Mouse (Mus musculus) ES-Bruce4 (cell line): ENCODE data around the gene Rnf220. TPM values are rescaled to one million over a fixed set of nuclear protein-coding genes. Genes with fewer than 3 reads are reported as not detected.

Source experiments
- H3K27ac ChIP-seq: 2 replicates; pipeline ENCODE4 v1.5.1; 2012; ENCODE audit warnings: low read length, inconsistent platforms; ENCODE audit not compliant: insufficient read depth
- H3K27me3 ChIP-seq: 2 replicates; pipeline ENCODE4 v1.6.1; 2012; ENCODE audit warnings: mild to moderate bottlenecking, low read length, inconsistent platforms; ENCODE audit not compliant: control insufficient read depth, poor library complexity, insufficient read depth, severe bottlenecking
- H3K36me3 ChIP-seq: 2 replicates; pipeline ENCODE4 v1.6.1; 2012; ENCODE audit warnings: inconsistent platforms, mild to moderate bottlenecking, low read length, moderate library complexity; ENCODE audit not compliant: control insufficient read depth, poor library complexity, insufficient read depth, severe bottlenecking
- H3K4me1 ChIP-seq: one replicate; pipeline ENCODE4 v1.8.1; 2011; ENCODE audit warnings: low read length; ENCODE audit not compliant: control insufficient read depth, insufficient read depth
- H3K4me3 ChIP-seq: 2 replicates; pipeline ENCODE4 v1.5.1; 2011; ENCODE audit warnings: low read depth, mild to moderate bottlenecking, low read length
- H3K9ac ChIP-seq: 2 replicates; pipeline ENCODE4 v1.6.1; 2012; ENCODE audit warnings: low read depth, mild to moderate bottlenecking, inconsistent platforms; ENCODE audit not compliant: poor library complexity, severe bottlenecking
- H3K9me3 ChIP-seq: replicated peaks from 2 replicates; pipeline ENCODE4 v1.6.1; 2012; ENCODE audit warnings: mild to moderate bottlenecking, low read length, inconsistent platforms; ENCODE audit not compliant: control insufficient read depth, poor library complexity, insufficient read depth, severe bottlenecking
- CTCF ChIP-seq: IDR thresholded peaks from one replicate; pipeline ENCODE4 v1.8.1; 2011; ENCODE audit warnings: low read depth, low read length
- EP300 ChIP-seq: IDR thresholded peaks from 2 replicates; pipeline ENCODE4 v1.6.1; 2011; ENCODE audit warnings: low read depth, low read length; ENCODE audit not compliant: insufficient read depth
- POLR2A ChIP-seq: IDR thresholded peaks from one replicate; pipeline ENCODE4 v1.8.1; 2011; ENCODE audit warnings: low read length; ENCODE audit not compliant: insufficient read depth
- polyA plus RNA-seq: library from polyadenylated mRNA; stranded (reverse); fragments of >200 nt; gene quantifications from 2 replicates; pipeline ENCODE4 v1.2.4, GENCODE M21; 2011; ENCODE audit warnings: low read depth; ENCODE audit not compliant: missing spikeins, insufficient read depth, insufficient read length

The Rnf220 gene
- polyA plus RNA-seq, 1 experiment = 132 TPM

DNA sequence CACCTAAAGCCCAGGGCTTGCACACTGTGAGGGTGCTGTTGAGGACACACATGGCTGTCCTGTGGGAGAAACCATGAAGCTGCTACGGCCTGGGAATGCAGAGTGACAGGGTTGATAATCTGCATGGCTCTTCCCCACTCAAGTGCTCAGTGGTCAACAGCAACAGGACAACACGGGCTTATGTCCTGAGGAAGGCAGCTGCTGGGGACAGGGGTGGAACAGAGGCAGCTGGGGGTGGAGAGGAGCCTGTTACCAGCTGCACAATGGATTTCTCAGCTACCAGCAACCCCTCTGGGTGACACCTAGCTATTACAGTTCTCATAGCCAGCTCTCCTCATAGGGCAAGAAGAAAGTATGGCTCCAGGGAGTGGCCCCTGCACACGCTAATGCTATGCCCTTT lies 169.9 kb downstream of the Rnf220 start:
- no peaks in the 10 kb centered on the region for H3K27me3 ChIP-seq
- no peak overlapping the region for H3K27ac ChIP-seq
- no peaks in the 10 kb centered on the region for H3K4me1 ChIP-seq

DNA sequence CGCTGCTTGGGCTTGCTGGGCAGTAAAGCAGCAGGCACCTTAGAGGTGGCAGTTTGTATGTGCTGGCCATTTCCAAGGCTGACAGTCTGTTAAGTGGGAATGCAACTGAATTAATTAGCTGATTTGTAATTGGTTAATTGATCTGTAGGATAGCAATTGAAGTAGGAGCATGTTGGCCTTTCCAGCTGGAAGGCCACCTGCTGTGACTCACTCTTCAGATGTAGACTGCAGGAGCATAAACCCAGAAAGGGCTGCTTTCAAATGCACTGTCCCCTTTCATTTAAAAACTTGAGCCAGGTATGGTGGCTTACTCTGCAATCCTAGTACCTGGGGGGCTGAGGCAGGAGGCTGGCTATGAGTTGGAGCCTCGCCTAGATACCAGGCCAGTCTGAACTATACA lies 171.8 kb downstream of the Rnf220 start:
- Histone ChIP-seq H3K4me1 (no peaks in the 10 kb centered on the region), H3K27me3 (no peaks in the 10 kb centered on the region), H3K9ac (no peak overlapping the region), H3K36me3 (no peaks in the 10 kb centered on the region), H3K9me3 (no peaks in the 10 kb centered on the region), H3K4me3 (no peak overlapping the region), H3K27ac (no peak overlapping the region)
- TF ChIP-seq POLR2A (no peak), EP300 (no peak), CTCF (no peak)

More for the DNA sequence above, 169.9 kb downstream of the Rnf220 start:
- no peak overlapping the region for H3K9ac ChIP-seq
- TF ChIP-seq EP300 = no peak
- TF ChIP-seq CTCF = no peak
- no peak for TF ChIP-seq POLR2A
- no peaks in the 10 kb centered on the region for H3K9me3 ChIP-seq
- no peak overlapping the region for H3K4me3 ChIP-seq
- no peaks in the 10 kb centered on the region for H3K36me3 ChIP-seq

DNA sequence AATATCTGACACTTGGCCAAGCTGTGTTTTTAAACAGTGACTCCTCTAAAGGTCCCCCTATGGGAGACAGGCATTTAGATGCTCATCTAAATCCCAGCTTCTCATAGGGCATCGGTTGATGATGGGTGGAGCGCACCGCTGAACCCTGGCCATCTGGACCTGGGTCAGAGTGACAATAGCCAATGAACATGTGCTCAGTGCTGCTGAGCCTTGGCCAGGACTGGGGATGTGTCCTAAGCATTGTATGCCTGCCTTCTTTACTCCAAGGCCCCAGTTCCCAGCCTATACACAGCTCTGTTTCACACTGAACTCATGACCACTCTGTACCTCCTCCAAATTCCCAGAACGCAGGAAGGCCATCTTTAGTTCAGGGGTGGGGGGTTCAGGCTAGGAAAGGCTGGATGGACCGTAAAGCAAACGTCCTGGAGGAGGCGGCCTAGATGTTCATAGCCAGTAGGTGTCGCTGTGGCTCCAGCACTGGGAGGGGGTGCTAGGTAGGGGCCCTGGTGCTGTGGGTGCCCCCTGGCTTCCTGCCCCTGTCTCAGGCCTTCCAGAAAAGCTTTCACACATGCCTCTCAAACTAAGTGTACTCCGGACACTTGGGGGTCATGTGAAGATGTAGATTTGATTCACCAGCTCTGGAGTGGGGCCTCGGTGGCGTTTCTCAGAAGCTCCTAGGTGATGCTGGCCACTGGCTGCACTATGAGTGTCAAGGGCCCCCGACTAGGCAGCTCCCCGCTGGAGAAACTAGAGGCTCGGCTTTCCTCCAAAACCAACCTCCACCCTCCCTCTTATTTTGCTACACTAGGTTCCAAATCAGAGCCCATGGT lies 173.1 kb downstream of the Rnf220 start:
- H3K27ac ChIP-seq = no peak overlapping the region
- H3K36me3 ChIP-seq = no peaks in the 10 kb centered on the region
- no peaks in the 10 kb centered on the region for H3K9me3 ChIP-seq
- TF ChIP-seq POLR2A = no peak
- 0 out of 2 replicates have a peak, but pooled peaks have one; percentile 46 for TF ChIP-seq EP300
- TF ChIP-seq CTCF = peak; percentile 99
- no peak overlapping the region for H3K4me3 ChIP-seq
- H3K9ac ChIP-seq = no peak overlapping the region
- H3K27me3 ChIP-seq = no peaks in the 10 kb centered on the region
- no peaks in the 10 kb centered on the region for H3K4me1 ChIP-seq

DNA sequence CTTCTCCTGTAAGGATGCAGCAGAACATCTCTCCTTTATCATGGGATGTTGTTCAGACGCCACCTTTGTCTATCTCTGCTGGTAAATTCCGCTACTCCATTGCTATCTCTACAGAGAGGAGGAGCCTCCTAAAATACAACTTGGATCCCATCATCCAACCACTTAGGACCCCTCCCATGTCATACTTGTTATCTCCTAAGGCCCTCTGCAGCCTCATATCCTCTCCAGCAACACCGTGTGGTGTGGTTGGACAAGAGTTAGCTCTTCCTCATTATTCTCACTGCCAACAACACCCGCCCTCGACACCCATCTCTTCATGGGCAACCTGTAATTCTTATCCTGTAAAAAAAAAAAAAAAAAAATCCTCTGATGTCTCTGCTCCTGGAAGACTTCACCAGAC lies 175.8 kb downstream of the Rnf220 start:
- no peaks in the 10 kb centered on the region for H3K27me3 ChIP-seq
- H3K9me3 ChIP-seq = no peaks in the 10 kb centered on the region
- TF ChIP-seq CTCF (no peak), POLR2A (no peak), EP300 (no peak)
- H3K9ac ChIP-seq = no peak overlapping the region
- H3K4me3 ChIP-seq = no peak overlapping the region
- no peak overlapping the region for H3K27ac ChIP-seq
- H3K36me3 ChIP-seq = no peaks in the 10 kb centered on the region
- H3K4me1 ChIP-seq = no peaks in the 10 kb centered on the region

DNA sequence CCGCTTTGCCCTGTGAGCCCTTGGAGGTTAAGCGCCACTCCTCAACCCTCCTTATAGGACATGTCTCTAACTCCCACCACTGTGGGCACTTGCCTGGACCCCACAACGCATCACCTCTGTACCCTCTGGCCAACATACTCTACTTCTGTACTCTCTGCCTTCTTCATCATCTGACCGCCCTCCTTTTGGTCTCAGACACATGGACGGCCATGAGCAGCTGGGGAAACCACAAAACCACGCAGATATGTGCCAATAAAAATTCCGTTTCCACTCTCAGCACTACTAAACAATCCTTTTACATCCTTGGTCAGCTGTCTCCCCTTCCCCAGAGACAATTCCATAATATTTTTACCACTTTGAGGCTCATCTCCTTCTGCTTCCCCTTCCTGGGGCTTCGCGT lies 178.3 kb downstream of the Rnf220 start:
- Histone ChIP-seq H3K27me3 (no peaks in the 10 kb centered on the region), H3K4me1 (no peaks in the 10 kb centered on the region), H3K4me3 (no peak overlapping the region), H3K27ac (no peak overlapping the region), H3K9me3 (no peaks in the 10 kb centered on the region), H3K9ac (no peak overlapping the region), H3K36me3 (no peaks in the 10 kb centered on the region)
- TF ChIP-seq EP300 (no peak), POLR2A (no peak), CTCF (no peak)

DNA sequence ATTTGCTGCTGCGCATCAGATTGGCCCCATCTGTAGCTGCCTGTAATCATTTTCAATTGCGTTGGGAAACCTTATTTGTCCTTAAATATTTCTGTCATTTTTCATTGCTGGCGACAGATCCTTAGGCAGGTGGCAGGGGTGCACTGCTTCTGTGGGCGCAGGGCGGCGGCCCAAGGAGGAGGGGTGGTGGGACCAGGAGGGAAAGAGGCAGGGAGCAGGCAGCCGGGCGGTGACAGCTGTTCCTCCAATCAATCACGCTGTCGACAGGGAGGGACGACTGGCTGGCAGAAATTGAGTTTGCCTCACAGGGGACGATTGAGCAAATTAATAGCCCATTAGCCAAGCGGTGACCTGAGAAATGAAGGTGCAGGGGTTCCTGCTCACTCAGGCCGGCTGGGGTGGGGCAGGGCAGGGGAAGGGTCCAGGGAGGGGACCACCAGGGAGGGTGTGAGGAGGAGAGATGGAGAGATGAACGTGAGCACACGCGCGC lies 179.1 kb downstream of the Rnf220 start:
- Histone ChIP-seq H3K4me3 (peak overlapping the region; percentile 23; the same call in 1 of the 2 replicates), H3K9ac (peak overlapping the region; percentile 32), H3K9me3 (no peaks in the 10 kb centered on the region), H3K27me3 (no peaks in the 10 kb centered on the region), H3K27ac (no peak overlapping the region), H3K4me1 (no peaks in the 10 kb centered on the region), H3K36me3 (no peaks in the 10 kb centered on the region)
- TF ChIP-seq EP300 = no peak
- TF ChIP-seq POLR2A = no peak
- TF ChIP-seq CTCF = no peak
